Mouse (Mus musculus) ES-E14 (cell line): Measurements from ENCODE around the gene Fam3b. TPM values are rescaled to one million over a fixed set of nuclear protein-coding genes. Genes with fewer than 3 reads are reported as not detected.

Experiments used
- DNase-seq: peaks from one replicate; pipeline ENCODE4 v3.0.0-alpha.2; 2013; ENCODE audit warnings: low read depth, low spot score
- H3K27ac ChIP-seq: 2 replicates; pipeline ENCODE4 v1.5.1; 2012; ENCODE audit warnings: low read depth, mild to moderate bottlenecking, low read length, moderate library complexity, mixed read lengths; ENCODE audit not compliant: poor library complexity, insufficient read depth, severe bottlenecking
- H3K36me3 ChIP-seq: 2 replicates; pipeline ENCODE4 v1.6.1; 2012; ENCODE audit warnings: mild to moderate bottlenecking, low read length, moderate library complexity, mixed read lengths; ENCODE audit not compliant: control insufficient read depth, poor library complexity, insufficient read depth, severe bottlenecking
- H3K4me1 ChIP-seq, 2 experiments: fragments of 150-350 bp in 1 of 2; sonication (generic) in 1 of 2; 2 replicates each; pipeline ENCODE4 v1.6.1; 2012; ENCODE audit warnings: low read length in 2 of 2, mild to moderate bottlenecking in 1 of 2, mixed read lengths in 1 of 2; ENCODE audit not compliant: control insufficient read depth in 2 of 2, insufficient read depth in 2 of 2, poor library complexity in 1 of 2
- H3K4me3 ChIP-seq, 2 experiments: fragments of 150-350 bp in 1 of 2; sonication (generic) in 1 of 2; 2 replicates each; pipeline ENCODE4 v1.5.1; 2012; ENCODE audit warnings: low read length in 2 of 2, low read depth in 1 of 2, mild to moderate bottlenecking in 1 of 2, mixed read lengths in 1 of 2; ENCODE audit not compliant: insufficient read depth in 1 of 2, poor library complexity in 1 of 2, severe bottlenecking in 1 of 2
- H3K9ac ChIP-seq: 2 replicates; pipeline ENCODE4 v1.6.1; 2012; ENCODE audit warnings: low read depth, mild to moderate bottlenecking, low read length, mixed read lengths; ENCODE audit not compliant: poor library complexity, insufficient read depth, severe bottlenecking
- H3K9me3 ChIP-seq: fragments of 150-350 bp; sonication (generic); 2 replicates; pipeline ENCODE4 v1.6.1; 2012; ENCODE audit warnings: low read depth, mild to moderate bottlenecking, low read length; ENCODE audit not compliant: control insufficient read depth, insufficient read depth
- CHD2 ChIP-seq: IDR thresholded peaks from 2 replicates; pipeline ENCODE4 v1.6.1; 2014; ENCODE audit warnings: mild to moderate bottlenecking, low read depth, low read length, inconsistent platforms
- HCFC1 ChIP-seq: IDR thresholded peaks from 2 replicates; pipeline ENCODE4 v1.6.1; 2012; ENCODE audit warnings: low read length, inconsistent platforms, borderline replicate concordance; ENCODE audit not compliant: insufficient read depth
- MAFK ChIP-seq: IDR thresholded peaks from 2 replicates; pipeline ENCODE4 v1.6.1; 2014; ENCODE audit warnings: mild to moderate bottlenecking, low read depth, low read length, inconsistent platforms; ENCODE audit not compliant: insufficient read depth
- ZC3H11A ChIP-seq: IDR thresholded peaks from 2 replicates; pipeline ENCODE4 v1.6.1; 2012; ENCODE audit warnings: low read depth, mild to moderate bottlenecking, inconsistent platforms, low read length, borderline replicate concordance
- ZNF384 ChIP-seq: IDR thresholded peaks from 2 replicates; pipeline ENCODE4 v1.6.1; 2012; ENCODE audit warnings: low read depth, low read length, inconsistent platforms
- in situ Hi-C, 2 experiments: fragments of 600-800 bp; cut with MboI; formaldehyde crosslinking; loops; one replicate each; pipeline ENCODE4 v1.15.1; 2025; ENCODE audit warnings: low sequenced_read_pairs in 2 of 2, inconsistent platforms in 1 of 2; ENCODE audit not compliant: unreplicated experiment in 2 of 2
- total RNA-seq: library from RNA; depleted of rRNA; stranded (reverse); fragments of 300-350 nt; gene quantifications from 2 replicates; pipeline ENCODE4 v1.2.3, GENCODE M21; 2012

The Fam3b gene
- total RNA-seq, 1 experiment: 2.5 TPM

GRCm38 (mm10) chr16:97492369-97492768, 22.2 kb downstream of the Fam3b start:
- no peak overlapping the region for H3K9ac ChIP-seq
- no peaks in the 10 kb centered on the region for H3K4me1 ChIP-seq
- DNase-seq: no peak
- no peak overlapping the region for H3K27ac ChIP-seq
- in situ Hi-C loops: no loop called here
- no peak overlapping the region for H3K4me3 ChIP-seq
- H3K9me3 ChIP-seq: no peaks in the 10 kb centered on the region
- no peaks in the 10 kb centered on the region for H3K36me3 ChIP-seq
- TF ChIP-seq MAFK: no peak
- TF ChIP-seq ZNF384: no peak
- TF ChIP-seq ZC3H11A: no peak
- TF ChIP-seq CHD2: no peak
- TF ChIP-seq HCFC1: no peak

DNA sequence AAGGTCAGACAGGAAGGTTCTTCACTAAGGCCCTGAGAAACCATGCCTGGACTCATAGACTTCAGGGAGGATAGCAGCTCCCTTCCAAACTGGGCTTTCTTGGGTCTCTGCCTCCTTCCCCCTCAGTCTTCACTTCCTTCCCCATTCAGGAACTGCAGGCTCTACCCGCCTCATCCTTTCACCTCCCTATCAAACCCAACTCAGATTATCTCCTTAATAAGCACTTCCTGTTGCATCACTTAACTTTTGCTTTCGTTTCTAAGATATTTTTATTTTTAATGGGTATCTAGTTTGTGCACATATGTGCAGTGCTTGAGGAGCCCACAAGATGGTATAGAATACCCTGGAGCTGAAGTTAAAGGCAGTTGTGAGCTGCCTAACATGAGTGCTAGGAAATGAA, 36.0 kb downstream of the Fam3b start:
- Histone ChIP-seq H3K9ac (no peak overlapping the region), H3K27ac (no peak overlapping the region), H3K4me3 (no peak overlapping the region), H3K9me3 (no peaks in the 10 kb centered on the region), H3K4me1 (no peaks in the 10 kb centered on the region), H3K36me3 (no peaks in the 10 kb centered on the region)
- no peak for DNase-seq
- in situ Hi-C loops: no loop called here
- TF ChIP-seq ZNF384 (no peak), ZC3H11A (no peak), MAFK (no peak), HCFC1 (no peak), CHD2 (no peak)

DNA sequence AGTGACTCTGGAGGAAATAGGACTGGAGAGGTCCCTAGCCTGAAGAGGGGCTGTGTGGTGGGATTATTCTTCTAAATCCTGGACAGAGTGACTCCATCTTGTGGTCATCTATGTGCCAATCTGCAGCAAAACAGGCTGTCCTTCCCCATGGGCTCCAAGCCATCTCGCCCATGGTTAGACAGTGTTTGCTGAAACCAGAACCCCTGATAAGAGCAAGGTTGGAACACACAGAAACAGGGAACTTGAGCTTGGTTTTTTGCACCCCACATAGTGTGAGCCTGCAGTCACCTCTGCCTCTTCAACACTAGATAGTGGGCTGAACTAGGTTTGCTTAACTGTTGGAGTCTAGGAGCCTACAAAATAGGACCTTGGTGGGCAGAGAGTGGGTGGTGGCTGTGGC, 38.1 kb downstream of the Fam3b start:
- Histone ChIP-seq H3K4me3 (no peak overlapping the region), H3K9ac (no peak overlapping the region), H3K27ac (no peak overlapping the region), H3K9me3 (no peaks in the 10 kb centered on the region), H3K36me3 (no peaks in the 10 kb centered on the region), H3K4me1 (no peaks in the 10 kb centered on the region)
- in situ Hi-C loops: no loop called here
- TF ChIP-seq CHD2 (no peak), HCFC1 (no peak)
- no peak for DNase-seq

GRCm38 (mm10) chr16:97475581-97475980, 39.0 kb downstream of the Fam3b start:
- Histone ChIP-seq H3K9ac (no peak overlapping the region), H3K27ac (no peak overlapping the region), H3K4me3 (no peak overlapping the region), H3K36me3 (no peaks in the 10 kb centered on the region), H3K4me1 (no peaks in the 10 kb centered on the region), H3K9me3 (no peaks in the 10 kb centered on the region)
- no peak for TF ChIP-seq CHD2
- TF ChIP-seq ZC3H11A: no peak
- TF ChIP-seq HCFC1: no peak
- no peak for TF ChIP-seq ZNF384
- in situ Hi-C loops: no loop called here
- no peak for DNase-seq

GRCm38 (mm10) chr16:97474671-97475070, 39.9 kb downstream of the Fam3b start:
- Histone ChIP-seq H3K4me1 (no peaks in the 10 kb centered on the region), H3K27ac (no peak overlapping the region), H3K36me3 (no peaks in the 10 kb centered on the region), H3K9me3 (no peaks in the 10 kb centered on the region), H3K4me3 (no peak overlapping the region), H3K9ac (no peak overlapping the region)
- in situ Hi-C loops: no loop called here
- no peak for DNase-seq
- TF ChIP-seq ZC3H11A (no peak), CHD2 (no peak), HCFC1 (no peak), MAFK (no peak), ZNF384 (no peak)
